Mouse (Mus musculus) spleen, postnatal 0 days (tissue): ENCODE data around the gene Asap2. TPM values are rescaled to one million over a fixed set of nuclear protein-coding genes. Genes with fewer than 3 reads are reported as not detected.

ENCODE experiments used
- polyA plus RNA-seq: library from polyadenylated mRNA; unstranded; fragments of >200 nt; fragmentation: Nextera tagmentation; extraction: Ambion mirVana; gene quantifications from 2 replicates; pipeline ENCODE4 v1.2.1, GENCODE M21; 2015

Gene Asap2
- polyA plus RNA-seq: 1.4 and 1.6 TPM in 2 replicates

GRCm38 (mm10) chr12:20990132-20990531, at the start of gene Asap2:
Gene Asap2, plus strand, starts transcription at chr12:20990459.

GRCm38 (mm10) chr12:21284761-21285441, 294.6 kb downstream of the Asap2 start, which contains the start of gene Cpsf3:
Gene Cpsf3, plus strand, starts transcription at chr12:21285391.

GRCm38 (mm10) chr12:21286243-21286622, 296.0 kb downstream of the Asap2 start, which contains the start of gene Itgb1bp1:
Gene Itgb1bp1, minus strand, starts transcription at chr12:21286284.

GRCm38 (mm10) chr12:21315923-21316868, 325.9 kb downstream of the Asap2 start, which contains the start of gene Iah1:
Gene Iah1, plus strand, starts transcription at chr12:21316389.

